Mouse (Mus musculus) spleen, adult 2 months (tissue): ENCODE measurements around the gene Sgta. TPM values are rescaled to one million over a fixed set of nuclear protein-coding genes. Genes with fewer than 3 reads are reported as not detected.

ENCODE experiments used
- DNase-seq, 2 experiments: peaks; one replicate each; pipeline versions ENCODE4 v3.0.0 to v3.0.0-alpha.2; 2012 to 2021; ENCODE audit warnings: low spot score in 2 of 2, low read depth in 1 of 2
- H3K27ac ChIP-seq: fragments of 200-500 bp; 2 replicates; pipeline ENCODE4 v1.5.1; 2012; ENCODE audit warnings: low read length, inconsistent platforms; ENCODE audit not compliant: insufficient read depth
- H3K27me3 ChIP-seq: fragments of 200-500 bp; 2 replicates; pipeline ENCODE4 v1.6.1; 2012; ENCODE audit warnings: mild to moderate bottlenecking, moderate library complexity, low read length, inconsistent platforms; ENCODE audit not compliant: control insufficient read depth, insufficient read depth
- H3K36me3 ChIP-seq: fragments of 200-500 bp; 2 replicates; pipeline ENCODE4 v1.6.1; 2012; ENCODE audit warnings: mild to moderate bottlenecking, low read length, inconsistent platforms; ENCODE audit not compliant: control insufficient read depth, insufficient read depth
- H3K4me1 ChIP-seq: fragments of 200-500 bp; 2 replicates; pipeline ENCODE4 v1.6.1; 2011; ENCODE audit warnings: inconsistent platforms; ENCODE audit not compliant: control insufficient read depth, insufficient read depth, insufficient read length
- H3K4me3 ChIP-seq: fragments of 200-500 bp; 2 replicates; pipeline ENCODE4 v1.5.1; 2011; ENCODE audit warnings: mild to moderate bottlenecking, inconsistent platforms; ENCODE audit not compliant: insufficient read depth, insufficient read length; ENCODE audit errors: extremely low read depth
- CTCF ChIP-seq: fragments of 200-500 bp; IDR thresholded peaks from 2 replicates; pipeline ENCODE4 v1.5.1; 2011; ENCODE audit warnings: mild to moderate bottlenecking, inconsistent platforms; ENCODE audit not compliant: insufficient read depth, insufficient read length, insufficient replicate concordance; ENCODE audit errors: extremely low read depth
- POLR2A ChIP-seq: fragments of 200-500 bp; IDR thresholded peaks from 2 replicates; pipeline ENCODE4 v1.6.1; 2011; ENCODE audit warnings: low read depth, low read length, inconsistent platforms
- WGBS: fragments of 180-500 bp; shearing (Covaris S2); methylation state at CpG from one replicate; pipeline ENCODE4 v1.1.7; 2018; 5-methylcytosine and 5-hydroxymethylcytosine counted together
- polyA plus RNA-seq: library from polyadenylated mRNA; depleted of rRNA; stranded (reverse); fragments of >200 nt; gene quantifications from 2 replicates; pipeline ENCODE4 v1.2.3, GENCODE M21; 2012

The Sgta gene
- polyA plus RNA-seq, 1 experiment, result 88.8 TPM

GRCm38 (mm10) chr10:81019687-81020086 lies 40.3 kb downstream of the Sgta start:
- H3K36me3 ChIP-seq, result no peaks in the 10 kb centered on the region
- no peak for DNase-seq
- H3K4me3 ChIP-seq, result no peak overlapping the region
- H3K27me3 ChIP-seq, result peaks cover 4% of the 10 kb centered on the region
- H3K27ac ChIP-seq, result no peak overlapping the region
- WGBS, result 88% methylated on average over 6 of the region's 6 CpGs
- TF ChIP-seq POLR2A, result no peak
- no peak for TF ChIP-seq CTCF
- no peaks in the 10 kb centered on the region for H3K4me1 ChIP-seq

DNA sequence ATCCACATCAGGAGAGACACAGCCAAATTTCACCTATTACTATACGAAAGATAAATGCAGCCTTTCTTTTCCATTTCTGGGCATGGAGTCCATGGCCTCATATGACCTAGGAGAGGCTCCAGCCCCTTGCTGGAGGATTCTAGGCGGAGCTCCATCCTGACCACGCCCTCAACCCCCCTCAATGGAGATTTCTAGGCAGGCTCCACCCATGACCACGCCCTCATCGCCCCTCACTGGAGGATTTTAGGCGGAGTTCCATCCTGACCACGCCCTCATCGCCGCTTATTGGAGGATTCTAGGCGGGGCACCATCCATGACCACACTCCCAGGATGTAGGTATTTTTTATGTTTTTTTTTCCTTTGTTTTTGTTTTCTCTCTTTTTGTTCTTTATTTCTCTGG lies 41.7 kb downstream of the Sgta start:
- no peak for DNase-seq
- 51% methylated on average over 10 of the region's 10 CpGs for WGBS
- TF ChIP-seq POLR2A (no peak), CTCF (no peak)
- no peaks in the 10 kb centered on the region for H3K4me1 ChIP-seq
- H3K27me3 ChIP-seq, result peaks cover 4% of the 10 kb centered on the region
- H3K36me3 ChIP-seq, result no peaks in the 10 kb centered on the region
- H3K27ac ChIP-seq, result no peak overlapping the region
- no peak overlapping the region for H3K4me3 ChIP-seq

- no peak overlapping the region for H3K27ac ChIP-seq
- H3K4me3 ChIP-seq, result no peak overlapping the region
- H3K4me1 ChIP-seq, result no peaks in the 10 kb centered on the region
- 8% methylated on average over 7 of the region's 7 CpGs for WGBS
- no peaks in the 10 kb centered on the region for H3K36me3 ChIP-seq
- no peaks in the 10 kb centered on the region for H3K27me3 ChIP-seq
- peak; percentile 25 to 70 for DNase-seq
- TF ChIP-seq CTCF, result peak; percentile 93
- no peak for TF ChIP-seq POLR2A
Observed at GRCm38 (mm10) chr10:81016645-81017044, 43.3 kb downstream of the Sgta start.

DNA sequence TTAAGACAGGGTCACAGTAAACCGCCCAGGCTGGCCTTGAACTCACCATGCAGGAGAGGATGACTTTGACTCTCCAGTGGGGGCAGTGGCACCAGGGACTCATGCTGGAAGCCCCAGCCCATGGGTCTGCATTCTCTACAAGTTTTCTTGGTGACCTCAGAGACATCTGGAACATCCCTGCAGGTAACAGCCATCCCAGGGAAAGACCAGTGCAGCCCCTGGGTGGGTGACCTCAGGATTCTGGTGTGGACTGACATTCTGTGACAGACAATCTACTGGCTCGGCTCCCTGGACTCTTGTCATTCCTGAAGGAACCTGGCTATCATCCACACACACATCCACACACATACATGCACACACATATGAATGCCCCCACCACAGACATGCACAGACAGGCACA lies 44.3 kb downstream of the Sgta start:
- H3K4me1 ChIP-seq, result no peaks in the 10 kb centered on the region
- no peak for DNase-seq
- no peaks in the 10 kb centered on the region for H3K27me3 ChIP-seq
- H3K36me3 ChIP-seq, result no peaks in the 10 kb centered on the region
- H3K27ac ChIP-seq, result no peak overlapping the region
- TF ChIP-seq CTCF (no peak), POLR2A (no peak)
- no peak overlapping the region for H3K4me3 ChIP-seq
- 87% methylated on average over 2 of the region's 2 CpGs for WGBS

- no peak for TF ChIP-seq CTCF
- no peak for TF ChIP-seq POLR2A
- peak; percentile 67 to 81 for DNase-seq
- Histone ChIP-seq H3K27ac (no peak within 1 kb of the TSS), H3K4me1 (no peaks in the 10 kb centered on the region), H3K4me3 (peak within 1 kb of the TSS; percentile 25; the same call in 1 of the 2 replicates), H3K36me3 (no peaks in the 10 kb centered on the region), H3K27me3 (no peaks in the 10 kb centered on the region)
- WGBS, result 10% methylated on average over 31 of the region's 31 CpGs
Observed at GRCm38 (mm10) chr10:81014393-81015384, 45.3 kb downstream of the Sgta start, which contains the start of gene Gng7. Gene Gng7 (minus strand): TSS chr10:81014945.

GRCm38 (mm10) chr10:81010851-81011250 lies 49.1 kb downstream of the Sgta start:
- Histone ChIP-seq H3K36me3 (no peaks in the 10 kb centered on the region), H3K27me3 (no peaks in the 10 kb centered on the region), H3K4me3 (no peak overlapping the region), H3K27ac (no peak overlapping the region), H3K4me1 (no peaks in the 10 kb centered on the region)
- TF ChIP-seq CTCF, result no peak
- TF ChIP-seq POLR2A, result no peak
- WGBS, result 77% methylated on average over 6 of the region's 6 CpGs
- DNase-seq, result no peak

DNA sequence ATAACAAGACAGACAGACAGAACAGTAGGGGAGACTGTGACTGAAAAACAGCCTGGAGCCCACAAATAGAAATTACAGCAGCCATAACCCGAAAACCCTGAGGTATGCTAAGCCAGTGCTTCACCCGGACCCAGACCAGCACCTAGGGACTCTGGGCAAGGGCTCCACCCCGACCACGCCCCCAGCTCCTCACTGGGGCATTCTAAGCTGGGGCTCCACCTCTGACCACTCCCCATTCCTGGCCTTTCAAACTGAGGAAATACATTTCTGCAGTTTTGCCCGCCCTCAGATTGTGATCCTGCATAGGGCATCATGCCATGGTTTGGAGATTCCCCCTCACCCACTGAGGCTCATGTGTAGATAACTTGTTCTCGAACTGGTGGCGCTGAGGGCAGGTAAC lies 52.7 kb downstream of the Sgta start:
- no peak overlapping the region for H3K27ac ChIP-seq
- no peaks in the 10 kb centered on the region for H3K36me3 ChIP-seq
- no peaks in the 10 kb centered on the region for H3K27me3 ChIP-seq
- no peaks in the 10 kb centered on the region for H3K4me1 ChIP-seq
- TF ChIP-seq CTCF (no peak), POLR2A (no peak)
- no peak for DNase-seq
- H3K4me3 ChIP-seq, result no peak overlapping the region
- 54% methylated on average over 7 of the region's 7 CpGs for WGBS
